Mouse (Mus musculus) erythroblast, embryonic 14.5 days (primary cell): Measurements from ENCODE around the gene Add2. TPM values are rescaled to one million over a fixed set of nuclear protein-coding genes. Genes with fewer than 3 reads are reported as not detected.

ENCODE experiments used
- H3K27me3 ChIP-seq: 2 replicates; pipeline ENCODE4 v1.6.1; 2012; ENCODE audit warnings: inconsistent platforms; ENCODE audit not compliant: control insufficient read depth
- H3K36me3 ChIP-seq: 2 replicates; pipeline ENCODE4 v1.6.1; 2012; ENCODE audit warnings: mild to moderate bottlenecking, inconsistent platforms; ENCODE audit not compliant: control insufficient read depth
- H3K4me1 ChIP-seq: 2 replicates; pipeline ENCODE4 v1.6.1; 2012; ENCODE audit warnings: inconsistent platforms; ENCODE audit not compliant: control insufficient read depth
- H3K4me3 ChIP-seq: replicated peaks from 2 replicates; pipeline ENCODE3; 2012; ENCODE audit warnings: moderate library complexity, mild to moderate bottlenecking, inconsistent platforms
- H3K9me3 ChIP-seq: 2 replicates; pipeline ENCODE4 v1.6.1; 2012; ENCODE audit warnings: low read length, inconsistent platforms, mixed read lengths; ENCODE audit not compliant: control insufficient read depth
- GATA1 ChIP-seq: IDR thresholded peaks from 2 replicates; pipeline ENCODE4 v1.6.1; 2012; ENCODE audit warnings: low read length, inconsistent platforms, mixed read lengths
- TAL1 ChIP-seq: IDR thresholded peaks from 3 replicates; pipeline ENCODE4 v1.6.1; 2012; ENCODE audit warnings: low read length, inconsistent platforms, mixed read lengths
- polyA plus RNA-seq: library from polyadenylated mRNA; stranded (reverse); fragments of >175 nt; gene quantifications from 2 replicates; pipeline ENCODE4 v1.2.3, GENCODE M21; 2012

Add2 gene
- polyA plus RNA-seq, 1 experiment, result 39.0 TPM

- H3K4me3 ChIP-seq, result no peak within 1 kb of the TSS
- no peaks in the 10 kb centered on the region for H3K9me3 ChIP-seq
- TF ChIP-seq TAL1 (no peak), GATA1 (no peak)
- H3K36me3 ChIP-seq, result no peaks in the 10 kb centered on the region
- H3K4me1 ChIP-seq, result no peaks in the 10 kb centered on the region; the same call in 1 of the 2 replicates
- peaks cover 4% of the 10 kb centered on the region; the same call in 1 of the 2 replicates for H3K27me3 ChIP-seq
These were observed 12.6 kb upstream of the Add2 start, which contains the start of gene Figla for GRCm38 (mm10) chr6:86015871-86016270. Gene Figla, plus strand, starts transcription at chr6:86016171.

DNA sequence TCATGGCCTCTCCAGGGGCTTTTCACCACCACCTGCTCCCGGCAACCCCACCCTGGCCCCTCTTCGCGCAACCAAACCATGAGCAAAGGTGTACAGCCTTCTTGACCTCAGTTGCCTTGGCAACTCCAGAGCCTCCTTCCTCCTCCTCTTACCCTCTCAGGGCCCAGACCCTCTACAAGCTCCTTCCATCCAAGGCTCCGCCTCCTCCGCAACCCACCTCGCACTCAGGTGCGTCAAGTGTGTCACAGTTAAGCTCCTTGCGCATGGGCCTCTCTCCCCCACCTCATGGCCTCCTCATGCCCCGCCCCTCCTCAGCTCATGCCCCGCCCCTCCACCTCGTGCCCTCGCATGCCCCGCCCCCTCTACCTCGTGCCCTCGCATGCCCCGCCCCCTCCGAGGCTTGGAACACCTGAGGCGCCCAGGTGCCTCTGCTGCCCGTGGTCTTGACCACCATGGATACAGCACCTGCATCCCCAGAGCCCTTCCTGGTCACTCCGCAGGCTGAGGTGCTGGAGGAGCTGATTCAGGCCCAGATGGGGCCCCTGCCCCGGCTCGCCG, 11.6 kb upstream of the Add2 start:
- Histone ChIP-seq H3K4me3 (no peak overlapping the region), H3K9me3 (no peaks in the 10 kb centered on the region), H3K4me1 (no peaks in the 10 kb centered on the region), H3K36me3 (no peaks in the 10 kb centered on the region), H3K27me3 (peaks cover 4% of the 10 kb centered on the region; the same call in 1 of the 2 replicates)
- TF ChIP-seq TAL1 (no peak), GATA1 (no peak)

DNA sequence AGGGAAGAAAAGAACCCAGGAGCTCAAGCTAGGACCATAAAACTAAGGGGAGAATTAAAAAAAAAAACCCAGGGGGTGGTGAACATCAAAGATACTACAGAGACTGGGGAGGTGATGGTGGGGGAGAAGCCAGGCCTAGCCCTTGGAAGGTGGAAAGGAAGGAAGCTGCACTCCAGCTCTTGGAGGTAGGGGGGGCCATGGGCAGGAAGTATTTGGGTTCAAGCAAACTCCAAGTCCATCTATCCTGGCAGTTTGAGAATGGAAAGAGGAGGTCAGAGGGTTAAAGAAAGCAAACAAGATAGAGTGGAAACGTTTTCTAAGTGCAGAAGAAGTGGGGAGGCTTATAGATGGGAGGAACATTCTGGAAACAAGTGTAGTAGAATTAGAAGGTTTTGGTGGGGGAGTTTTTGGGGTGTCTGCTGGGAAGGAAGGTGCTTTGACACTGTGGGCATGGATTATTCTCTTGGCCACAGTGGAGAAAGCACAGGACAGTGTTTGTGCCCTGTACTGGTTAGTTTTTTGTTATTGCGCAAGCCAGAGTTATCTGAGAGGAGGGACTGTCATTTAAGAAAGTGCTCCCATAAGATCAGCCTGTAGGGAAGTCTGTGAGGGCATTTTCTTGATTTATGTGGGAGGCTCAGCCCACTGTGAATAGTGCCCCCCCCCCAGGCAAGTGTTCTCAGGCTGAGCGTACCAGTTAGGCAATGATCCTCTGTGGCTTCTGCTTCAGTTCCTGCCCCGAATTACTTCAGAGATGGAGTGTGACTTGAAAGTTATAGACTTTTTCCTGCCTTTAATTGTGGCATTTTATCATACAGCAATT, 8.9 kb upstream of the Add2 start:
- H3K36me3 ChIP-seq, result no peaks in the 10 kb centered on the region
- H3K27me3 ChIP-seq, result peaks cover 8% of the 10 kb centered on the region; the same call in 1 of the 2 replicates
- no peak overlapping the region for H3K4me3 ChIP-seq
- no peaks in the 10 kb centered on the region for H3K4me1 ChIP-seq
- no peaks in the 10 kb centered on the region for H3K9me3 ChIP-seq
- TF ChIP-seq GATA1 (no peak), TAL1 (no peak)

GRCm38 (mm10) chr6:86020948-86021347, 7.5 kb upstream of the Add2 start:
- Histone ChIP-seq H3K4me1 (no peaks in the 10 kb centered on the region), H3K4me3 (no peak overlapping the region), H3K36me3 (no peaks in the 10 kb centered on the region), H3K9me3 (no peaks in the 10 kb centered on the region), H3K27me3 (peaks cover 14% of the 10 kb centered on the region)
- TF ChIP-seq TAL1 (no peak), GATA1 (no peak)

DNA sequence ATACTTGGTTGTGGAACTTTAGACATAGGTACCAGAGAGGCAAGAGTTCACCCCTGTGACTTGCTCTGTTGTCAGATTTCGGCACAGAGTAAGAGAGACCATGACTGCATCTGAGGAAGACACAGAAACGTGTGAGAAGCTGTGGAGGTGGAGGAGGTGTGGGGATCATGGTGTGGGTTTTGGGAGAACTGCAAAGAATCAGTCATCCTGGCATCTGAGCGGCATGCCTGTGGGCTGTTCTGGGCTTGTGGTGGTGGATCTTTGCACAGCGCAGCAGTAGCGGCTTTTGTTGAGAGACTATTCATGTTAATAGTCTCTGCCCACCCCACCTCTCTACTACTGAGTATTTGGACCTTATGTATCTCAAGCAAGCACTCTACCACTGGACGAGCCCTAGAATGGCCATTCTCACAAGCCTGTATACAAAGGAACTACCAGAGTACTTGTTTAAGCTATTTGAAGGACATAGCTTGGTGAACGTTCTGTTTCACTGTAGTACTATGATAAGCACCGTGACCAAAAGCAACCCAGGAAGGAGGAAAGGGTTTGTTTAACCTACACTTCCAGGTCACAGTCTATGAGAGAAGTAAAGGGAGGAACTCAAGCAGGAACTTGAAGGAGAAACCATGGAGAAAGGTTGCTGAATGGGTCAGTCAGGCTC, 1.7 kb upstream of the Add2 start:
- no peak for TF ChIP-seq TAL1
- no peak for TF ChIP-seq GATA1
- Histone ChIP-seq H3K4me1 (no peaks in the 10 kb centered on the region), H3K4me3 (no peak overlapping the region), H3K9me3 (no peaks in the 10 kb centered on the region), H3K27me3 (peaks cover 72% of the 10 kb centered on the region), H3K36me3 (no peaks in the 10 kb centered on the region)

GRCm38 (mm10) chr6:86028150-86028549, 331 bp upstream of the Add2 start:
- Histone ChIP-seq H3K36me3 (no peaks in the 10 kb centered on the region), H3K4me3 (no peak overlapping the region), H3K27me3 (peaks cover 77% of the 10 kb centered on the region), H3K9me3 (no peaks in the 10 kb centered on the region), H3K4me1 (no peaks in the 10 kb centered on the region)
- TF ChIP-seq TAL1 (no peak), GATA1 (no peak)

- no peak overlapping the region for H3K4me3 ChIP-seq
- peaks cover 75% of the 10 kb centered on the region for H3K27me3 ChIP-seq
- H3K9me3 ChIP-seq, result no peaks in the 10 kb centered on the region
- TF ChIP-seq TAL1 (no peak), GATA1 (no peak)
- no peaks in the 10 kb centered on the region for H3K4me1 ChIP-seq
- H3K36me3 ChIP-seq, result no peaks in the 10 kb centered on the region
These were observed 837 bp downstream of the Add2 start for GRCm38 (mm10) chr6:86029323-86029713.

- Histone ChIP-seq H3K27me3 (peaks cover 57% of the 10 kb centered on the region), H3K4me3 (no peak overlapping the region), H3K36me3 (no peaks in the 10 kb centered on the region), H3K4me1 (no peaks in the 10 kb centered on the region), H3K9me3 (no peaks in the 10 kb centered on the region)
- TF ChIP-seq TAL1, result no peak
- no peak for TF ChIP-seq GATA1
These were observed 3.0 kb downstream of the Add2 start for GRCm38 (mm10) chr6:86031527-86031926.

GRCm38 (mm10) chr6:86033635-86034034, 5.2 kb downstream of the Add2 start:
- H3K4me1 ChIP-seq, result no peaks in the 10 kb centered on the region
- H3K27me3 ChIP-seq, result peaks cover 38% of the 10 kb centered on the region
- no peaks in the 10 kb centered on the region for H3K36me3 ChIP-seq
- no peak overlapping the region for H3K4me3 ChIP-seq
- no peak for TF ChIP-seq GATA1
- TF ChIP-seq TAL1, result no peak
- no peaks in the 10 kb centered on the region for H3K9me3 ChIP-seq
